Mouse (Mus musculus): ENCODE measurements around the gene Tekt5. TPM values are rescaled to one million over a fixed set of nuclear protein-coding genes. Genes with fewer than 3 reads are reported as not detected.

The Tekt5 gene
- total RNA-seq, 1 experiment from 2014 or later, result 0.23 TPM

- ATAC-seq (ENCODE audit: extremely low read depth, insufficient number of reproducible peaks, low FRiP score, poor library complexity, severe bottlenecking), result no peak
Measured at GRCm38 (mm10) chr16:10347551-10347950, 47.7 kb downstream of the Tekt5 start.

GRCm38 (mm10) chr16:10341110-10341509 is 54.2 kb downstream of the Tekt5 start:
- ATAC-seq (ENCODE audit: extremely low read depth, insufficient number of reproducible peaks, low FRiP score, poor library complexity, severe bottlenecking), result no peak

GRCm38 (mm10) chr16:10339930-10340329 is 55.4 kb downstream of the Tekt5 start:
- ATAC-seq (ENCODE audit: extremely low read depth, insufficient number of reproducible peaks, low FRiP score, poor library complexity, severe bottlenecking), result no peak

- ATAC-seq (ENCODE audit: extremely low read depth, insufficient number of reproducible peaks, low FRiP score, poor library complexity, severe bottlenecking), result no peak
Measured at GRCm38 (mm10) chr16:10338601-10339000, 56.7 kb downstream of the Tekt5 start.

GRCm38 (mm10) chr16:10337422-10338197 is 57.7 kb downstream of the Tekt5 start:
- ATAC-seq (ENCODE audit: extremely low read depth, insufficient number of reproducible peaks, low FRiP score, poor library complexity, severe bottlenecking), result no peak

GRCm38 (mm10) chr16:10336454-10337421 is 58.6 kb downstream of the Tekt5 start:
- no peak for ATAC-seq (ENCODE audit: extremely low read depth, insufficient number of reproducible peaks, low FRiP score, poor library complexity, severe bottlenecking)

- ATAC-seq (ENCODE audit: extremely low read depth, insufficient number of reproducible peaks, low FRiP score, poor library complexity, severe bottlenecking), result no peak
Measured at GRCm38 (mm10) chr16:10335953-10336352, 59.3 kb downstream of the Tekt5 start.

GRCm38 (mm10) chr16:10332732-10333131 is 62.6 kb downstream of the Tekt5 start:
- no peak for ATAC-seq (ENCODE audit: extremely low read depth, insufficient number of reproducible peaks, low FRiP score, poor library complexity, severe bottlenecking)

GRCm38 (mm10) chr16:10330586-10331495 is 64.4 kb downstream of the Tekt5 start:
- no peak for ATAC-seq (ENCODE audit: extremely low read depth, insufficient number of reproducible peaks, low FRiP score, poor library complexity, severe bottlenecking)

GRCm38 (mm10) chr16:10327563-10328333 is 67.5 kb downstream of the Tekt5 start:
- ATAC-seq (ENCODE audit: extremely low read depth, insufficient number of reproducible peaks, low FRiP score, poor library complexity, severe bottlenecking), result no peak

- no peak for ATAC-seq (ENCODE audit: extremely low read depth, insufficient number of reproducible peaks, low FRiP score, poor library complexity, severe bottlenecking)
Measured at GRCm38 (mm10) chr16:10319914-10320569, 75.2 kb downstream of the Tekt5 start.

GRCm38 (mm10) chr16:10317197-10317544 is 78.1 kb downstream of the Tekt5 start:
- no peak for ATAC-seq (ENCODE audit: extremely low read depth, insufficient number of reproducible peaks, low FRiP score, poor library complexity, severe bottlenecking)

- no peak for ATAC-seq (ENCODE audit: extremely low read depth, insufficient number of reproducible peaks, low FRiP score, poor library complexity, severe bottlenecking)
Measured at GRCm38 (mm10) chr16:10316493-10317196, 78.6 kb downstream of the Tekt5 start.

- no peak for ATAC-seq (ENCODE audit: extremely low read depth, insufficient number of reproducible peaks, low FRiP score, poor library complexity, severe bottlenecking)
Measured at GRCm38 (mm10) chr16:10313646-10314088, 81.6 kb downstream of the Tekt5 start, which contains the start of gene Emp2. Emp2 (minus strand) TSS chr16:10313968.

GRCm38 (mm10) chr16:10313226-10313625 is 82.1 kb downstream of the Tekt5 start:
- ATAC-seq (ENCODE audit: extremely low read depth, insufficient number of reproducible peaks, low FRiP score, poor library complexity, severe bottlenecking), result no peak

- ATAC-seq (ENCODE audit: extremely low read depth, insufficient number of reproducible peaks, low FRiP score, poor library complexity, severe bottlenecking), result no peak
Measured at GRCm38 (mm10) chr16:10311989-10312388, 83.3 kb downstream of the Tekt5 start.

- ATAC-seq (ENCODE audit: extremely low read depth, insufficient number of reproducible peaks, low FRiP score, poor library complexity, severe bottlenecking), result no peak
Measured at GRCm38 (mm10) chr16:10311086-10311485, 84.2 kb downstream of the Tekt5 start.
